Mouse (Mus musculus) limb, embryonic 14.5 days (tissue): ENCODE measurements around the gene Nr2e1. TPM values are rescaled to one million over a fixed set of nuclear protein-coding genes. Genes with fewer than 3 reads are reported as not detected.

Experiments used
- ATAC-seq: fragments of 200-750 bp; cut with Nextera tagmentation; 2 replicates; pipeline ENCODE4 v1.8.0; 2017; ENCODE audit warnings: low read depth, moderate number of reproducible peaks, moderate TSS enrichment; ENCODE audit not compliant: low FRiP score
- DNase-seq: peaks from one replicate; pipeline ENCODE4 v3.0.0-alpha.2; 2015; ENCODE audit warnings: low spot score
- H3K27ac ChIP-seq: fragments of 300-500 bp; sonication (generic); replicated peaks from 2 replicates; pipeline ENCODE4 v1.5.1; 2014; ENCODE audit warnings: low read depth, mild to moderate bottlenecking, low read length, moderate library complexity, mixed read lengths
- H3K27me3 ChIP-seq: fragments of 300-500 bp; sonication (generic); 2 replicates; pipeline ENCODE4 v1.6.1; 2014; ENCODE audit warnings: low read length, mixed read lengths; ENCODE audit not compliant: control insufficient read depth, insufficient read depth
- H3K36me3 ChIP-seq: fragments of 300-500 bp; sonication (generic); 2 replicates; pipeline ENCODE4 v1.6.1; 2014; ENCODE audit warnings: mild to moderate bottlenecking, low read length, moderate library complexity, mixed read lengths; ENCODE audit not compliant: control insufficient read depth, insufficient read depth
- H3K4me1 ChIP-seq: fragments of 300-500 bp; sonication (generic); 2 replicates; pipeline ENCODE4 v1.6.1; 2014; ENCODE audit warnings: antibody characterized with exemption, low read length, mixed read lengths; ENCODE audit not compliant: control insufficient read depth, insufficient read depth
- H3K4me2 ChIP-seq: fragments of 300-500 bp; sonication (generic); replicated peaks from 2 replicates; pipeline ENCODE4 v1.6.1; 2014; ENCODE audit warnings: low read depth, mild to moderate bottlenecking, low read length, moderate library complexity; ENCODE audit not compliant: severe bottlenecking
- H3K4me3 ChIP-seq: fragments of 300-500 bp; sonication (generic); replicated peaks from 2 replicates; pipeline ENCODE4 v1.5.1; 2014; ENCODE audit warnings: low read length
- H3K9ac ChIP-seq: fragments of 300-500 bp; sonication (generic); 2 replicates; pipeline ENCODE4 v1.6.1; 2014; ENCODE audit warnings: mild to moderate bottlenecking, low read depth, low read length, moderate library complexity; ENCODE audit not compliant: severe bottlenecking
- H3K9me3 ChIP-seq: fragments of 300-500 bp; sonication (generic); 2 replicates; pipeline ENCODE4 v1.6.1; 2016; ENCODE audit warnings: low read length; ENCODE audit not compliant: control insufficient read depth
- POLR2A ChIP-seq: fragments of 200-500 bp; IDR thresholded peaks from 2 replicates; pipeline ENCODE4 v1.8.0; 2012; ENCODE audit warnings: inconsistent platforms, mild to moderate bottlenecking, moderate library complexity, borderline replicate concordance; ENCODE audit not compliant: insufficient read depth, insufficient read length; ENCODE audit errors: extremely low read depth
- WGBS: fragments of 180-500 bp; shearing (Covaris S2); extraction: QIAGEN DNeasy Blood & Tissue Kit; methylation state at CpG from one replicate; pipeline ENCODE4 v1.1.7; 2014; 5-methylcytosine and 5-hydroxymethylcytosine counted together
- polyA plus RNA-seq, 2 experiments: library from polyadenylated mRNA; depleted of rRNA in 1 of 2; stranded (reverse) in 1 of 2; unstranded in 1 of 2; fragments of >200 nt; fragmentation: Nextera tagmentation in 1 of 2; extraction: Ambion mirVana in 1 of 2; gene quantifications; 2 replicates each; pipeline versions ENCODE4 v1.2.1 to v1.2.3; 2012 to 2014

Nr2e1 gene
- polyA plus RNA-seq, 2 experiments: 0.15 TPM; not detected in 1

DNA sequence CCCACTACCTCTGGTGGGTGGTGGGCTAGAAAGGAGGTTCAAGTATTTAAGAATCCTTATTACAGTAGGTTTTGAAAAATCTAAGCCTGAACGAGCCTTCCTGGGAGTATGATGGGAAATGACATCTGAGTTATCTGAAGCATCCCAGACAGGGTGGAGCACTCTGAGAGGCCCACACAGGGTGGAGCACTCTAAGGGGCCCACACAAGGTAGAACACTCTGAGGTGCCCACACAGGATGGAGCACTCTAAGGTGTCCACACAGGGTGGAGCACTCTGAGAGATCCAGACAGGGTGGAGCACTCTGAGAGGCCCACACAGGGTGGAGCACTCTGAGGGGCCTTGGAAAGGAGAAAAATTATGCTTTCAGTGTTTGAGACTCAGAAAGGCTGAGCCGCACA, 42.5 kb upstream of the Nr2e1 start:
- 84% methylated on average over 2 of the region's 2 CpGs for WGBS
- Histone ChIP-seq H3K4me3 (no peak overlapping the region), H3K27me3 (peaks cover 38% of the 10 kb centered on the region), H3K27ac (no peak overlapping the region), H3K36me3 (no peaks in the 10 kb centered on the region), H3K4me2 (no peak overlapping the region), H3K4me1 (no peaks in the 10 kb centered on the region), H3K9me3 (no peaks in the 10 kb centered on the region), H3K9ac (no peak overlapping the region)
- DNase-seq (no peak), ATAC-seq (no peak)
- TF ChIP-seq POLR2A: no peak

GRCm38 (mm10) chr10:42618291-42618690, 34.9 kb upstream of the Nr2e1 start:
- Histone ChIP-seq H3K4me3 (no peak overlapping the region), H3K9ac (no peak overlapping the region), H3K36me3 (no peaks in the 10 kb centered on the region), H3K9me3 (no peaks in the 10 kb centered on the region), H3K4me1 (peaks cover 5% of the 10 kb centered on the region; the same call in 1 of the 2 replicates), H3K27ac (no peak overlapping the region), H3K27me3 (peaks cover 59% of the 10 kb centered on the region), H3K4me2 (no peak overlapping the region)
- TF ChIP-seq POLR2A: no peak
- ATAC-seq: no peak
- 40% methylated on average over 2 of the region's 2 CpGs for WGBS
- DNase-seq: no peak

DNA sequence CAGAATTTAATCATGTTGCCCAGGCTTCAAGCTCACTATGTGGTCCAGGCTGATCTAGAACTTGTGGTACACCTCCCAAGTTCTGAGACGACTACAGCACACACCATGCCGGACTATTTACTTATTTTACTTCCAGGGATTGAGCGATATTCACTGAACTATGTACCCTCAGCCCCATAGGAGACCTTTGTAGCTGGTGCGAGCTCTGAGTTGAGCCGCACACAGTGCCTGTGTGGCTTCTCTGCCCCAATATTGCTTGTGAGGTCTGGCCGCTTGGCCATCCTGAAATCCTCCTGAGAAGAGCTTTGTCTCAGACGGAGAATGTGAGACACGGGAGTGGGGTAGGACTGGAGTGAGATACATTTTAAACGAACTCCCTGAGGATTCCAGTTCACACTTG, 31.3 kb upstream of the Nr2e1 start:
- no peak overlapping the region for H3K27ac ChIP-seq
- peaks cover 68% of the 10 kb centered on the region for H3K27me3 ChIP-seq
- DNase-seq (no peak), ATAC-seq (no peak)
- H3K4me2 ChIP-seq: no peak overlapping the region
- WGBS: 7% methylated on average over 9 of the region's 9 CpGs
- no peaks in the 10 kb centered on the region for H3K36me3 ChIP-seq
- H3K9me3 ChIP-seq: no peaks in the 10 kb centered on the region
- H3K4me1 ChIP-seq: peaks cover 5% of the 10 kb centered on the region; the same call in 1 of the 2 replicates
- H3K4me3 ChIP-seq: no peak overlapping the region
- no peak for TF ChIP-seq POLR2A
- no peak overlapping the region for H3K9ac ChIP-seq

GRCm38 (mm10) chr10:42613639-42614381, 30.4 kb upstream of the Nr2e1 start:
- DNase-seq (peak; percentile 63), ATAC-seq (peak; percentile 60)
- H3K9me3 ChIP-seq: no peaks in the 10 kb centered on the region
- H3K4me3 ChIP-seq: peak overlapping the region; percentile 38
- no peak for TF ChIP-seq POLR2A
- no peak overlapping the region for H3K27ac ChIP-seq
- H3K27me3 ChIP-seq: peaks cover 64% of the 10 kb centered on the region
- WGBS: 2% methylated on average over 25 of the region's 40 CpGs
- H3K4me2 ChIP-seq: peak overlapping the region; percentile 61
- H3K9ac ChIP-seq: peak overlapping the region; percentile 34
- peaks cover 5% of the 10 kb centered on the region; the same call in 1 of the 2 replicates for H3K4me1 ChIP-seq
- no peaks in the 10 kb centered on the region for H3K36me3 ChIP-seq

GRCm38 (mm10) chr10:42613075-42613474, 29.6 kb upstream of the Nr2e1 start:
- no peak for ATAC-seq

More at GRCm38 (mm10) chr10:42613075-42613474, 29.6 kb upstream of the Nr2e1 start:
- Histone ChIP-seq H3K4me1 (peaks cover 5% of the 10 kb centered on the region; the same call in 1 of the 2 replicates), H3K36me3 (no peaks in the 10 kb centered on the region), H3K9me3 (no peaks in the 10 kb centered on the region), H3K27ac (no peak overlapping the region), H3K4me2 (no peak overlapping the region), H3K9ac (no peak overlapping the region), H3K27me3 (peaks cover 62% of the 10 kb centered on the region), H3K4me3 (no peak overlapping the region)
- TF ChIP-seq POLR2A: no peak
- WGBS: 7% methylated on average over 12 of the region's 12 CpGs
- no peak for DNase-seq
